Mouse (Mus musculus): ENCODE data around the gene Otop2.

DNA sequence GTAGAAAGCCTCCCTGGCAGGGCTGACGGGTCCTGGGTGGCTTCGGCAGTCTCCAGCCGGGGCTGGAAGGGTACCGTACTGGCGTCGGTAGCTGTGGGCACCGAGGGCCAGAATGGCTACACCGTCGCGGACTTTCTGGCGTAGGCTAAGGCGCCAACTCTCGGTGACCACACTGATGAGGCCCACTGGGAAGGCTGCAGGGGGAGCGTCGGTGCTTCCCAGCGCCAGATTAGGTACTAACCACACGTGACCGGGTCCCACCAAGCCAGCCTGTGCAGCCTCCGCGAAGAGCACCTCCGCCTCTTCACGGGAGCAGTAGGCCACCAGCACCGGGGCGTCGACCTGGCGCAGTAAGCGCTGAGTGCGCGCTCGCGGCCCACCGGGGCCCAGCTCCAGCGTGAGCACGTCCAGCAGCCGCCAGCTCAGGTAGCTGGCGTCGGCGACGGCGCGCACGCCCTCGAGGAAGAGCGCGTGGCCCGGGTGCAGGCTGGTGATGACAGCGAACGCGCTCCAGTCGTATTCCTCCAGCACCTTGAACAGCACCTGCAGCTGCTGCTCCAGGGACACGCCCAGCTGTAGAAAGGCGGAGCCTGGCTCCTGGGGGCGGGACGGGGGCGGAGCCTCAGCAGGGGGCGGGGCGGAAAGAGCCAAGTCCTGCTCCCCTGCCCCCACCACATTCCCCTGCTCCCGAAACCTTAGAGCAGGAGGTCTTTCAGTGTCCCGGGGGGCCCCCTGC is 49.0 kb upstream of the Otop2 start:
- TF ChIP-seq CTCF (IDR thresholded peaks at IDR 0.05; ENCODE audit: insufficient read depth, low read depth, low read length) (no peak), POLR2A (IDR thresholded peaks at IDR 0.05; ENCODE audit: insufficient read depth, low read depth, low read length) (no peak)
